Mouse (Mus musculus): ENCODE measurements around the gene Btrc.

- TF ChIP-seq POLR2A (IDR thresholded peaks at IDR 0.05; ENCODE audit: control insufficient read depth, extremely low read depth, insufficient read depth, low read length, poor library complexity): no peak
- no peak for TF ChIP-seq CTCF (IDR thresholded peaks at IDR 0.05; ENCODE audit: borderline replicate concordance, control insufficient read depth, extremely low read depth, insufficient read depth, low read length, poor library complexity)
Observed at GRCm38 (mm10) chr19:45441717-45442116, 78.2 kb downstream of the Btrc start.

Data from thymus, adult 2 months (tissue).